Mouse (Mus musculus) neural tube, embryonic 11.5 days (tissue): Measurements from ENCODE around the gene Camk2d. TPM values are rescaled to one million over a fixed set of nuclear protein-coding genes. Genes with fewer than 3 reads are reported as not detected.
A peak's percentile ranks its signal among the peaks of the same experiment; 100 is the strongest.

ENCODE experiments used
- ATAC-seq: fragments of 200-750 bp; cut with Nextera tagmentation; 2 replicates; pipeline ENCODE4 v1.8.0; 2017; ENCODE audit warnings: moderate number of reproducible peaks, mild to moderate bottlenecking, moderate TSS enrichment, moderate library complexity; ENCODE audit not compliant: insufficient read depth, low FRiP score, low TSS enrichment
- DNase-seq: peaks from one replicate; pipeline ENCODE4 v3.0.0-alpha.2; 2015; ENCODE audit warnings: low spot score
- H3K27ac ChIP-seq: fragments of 300-500 bp; sonication (generic); 2 replicates; pipeline ENCODE4 v1.5.1; 2014; ENCODE audit warnings: low read depth, mild to moderate bottlenecking, low read length
- H3K27me3 ChIP-seq: fragments of 300-500 bp; sonication (generic); 2 replicates; pipeline ENCODE4 v1.6.1; 2014; ENCODE audit warnings: mild to moderate bottlenecking, low read length, mixed read lengths; ENCODE audit not compliant: control insufficient read depth, insufficient read depth
- H3K36me3 ChIP-seq: fragments of 300-500 bp; sonication (generic); 2 replicates; pipeline ENCODE4 v1.6.1; 2014; ENCODE audit warnings: mild to moderate bottlenecking, low read length, moderate library complexity, mixed read lengths; ENCODE audit not compliant: control insufficient read depth, insufficient read depth
- H3K4me1 ChIP-seq: fragments of 300-500 bp; sonication (generic); 2 replicates; pipeline ENCODE4 v1.6.1; 2014; ENCODE audit warnings: low read length, mixed read lengths; ENCODE audit not compliant: control insufficient read depth, insufficient read depth
- H3K4me2 ChIP-seq: fragments of 300-500 bp; sonication (generic); 2 replicates; pipeline ENCODE4 v1.6.1; 2014; ENCODE audit warnings: low read depth, mild to moderate bottlenecking, moderate library complexity
- H3K4me3 ChIP-seq: fragments of 300-500 bp; sonication (generic); 2 replicates; pipeline ENCODE4 v1.5.1; 2014; ENCODE audit warnings: low read depth, low read length
- H3K9ac ChIP-seq: fragments of 300-500 bp; sonication (generic); 2 replicates; pipeline ENCODE4 v1.6.1; 2014; ENCODE audit warnings: mild to moderate bottlenecking, low read length
- H3K9me3 ChIP-seq: fragments of 300-500 bp; sonication (generic); 2 replicates; pipeline ENCODE4 v1.6.1; 2016; ENCODE audit warnings: low read length; ENCODE audit not compliant: control insufficient read depth
- WGBS: fragments of 180-500 bp; shearing (Covaris S2); extraction: QIAGEN DNeasy Blood & Tissue Kit; methylation state at CpG from one replicate; pipeline ENCODE4 v1.1.7; 2014; 5-methylcytosine and 5-hydroxymethylcytosine counted together
- polyA plus RNA-seq: library from polyadenylated mRNA; unstranded; fragments of >200 nt; fragmentation: Nextera tagmentation; extraction: Ambion mirVana; gene quantifications from 2 replicates; pipeline ENCODE4 v1.2.1, GENCODE M21; 2014

The Camk2d gene
- polyA plus RNA-seq, 1 experiment from 2014 or later: 21.4 TPM

- DNase-seq (no peak), ATAC-seq (no peak)
- no peaks in the 10 kb centered on the region for H3K9me3 ChIP-seq
- no peak overlapping the region for H3K4me2 ChIP-seq
- no peaks in the 10 kb centered on the region for H3K4me1 ChIP-seq
- no peaks in the 10 kb centered on the region for H3K27me3 ChIP-seq
- H3K36me3 ChIP-seq: no peaks in the 10 kb centered on the region
- no peak overlapping the region for H3K9ac ChIP-seq
- H3K4me3 ChIP-seq: no peak overlapping the region
- no peak overlapping the region for H3K27ac ChIP-seq
These were observed 264.3 kb downstream of the Camk2d start for GRCm38 (mm10) chr3:126860442-126860841.

GRCm38 (mm10) chr3:126869561-126869960, 273.5 kb downstream of the Camk2d start:
- Histone ChIP-seq H3K4me1 (no peaks in the 10 kb centered on the region), H3K9me3 (no peaks in the 10 kb centered on the region), H3K4me2 (no peak overlapping the region), H3K27ac (no peak overlapping the region), H3K4me3 (no peak overlapping the region), H3K9ac (no peak overlapping the region), H3K27me3 (no peaks in the 10 kb centered on the region), H3K36me3 (no peaks in the 10 kb centered on the region)
- no peak for ATAC-seq
- DNase-seq: no peak
- WGBS: 80% methylated on average over 3 of the region's 3 CpGs

GRCm38 (mm10) chr3:126870688-126871087, 274.6 kb downstream of the Camk2d start:
- 90% methylated on average over 1 of the region's 1 CpGs for WGBS
- ATAC-seq (no peak), DNase-seq (no peak)
- Histone ChIP-seq H3K27ac (no peak overlapping the region), H3K36me3 (no peaks in the 10 kb centered on the region), H3K9me3 (no peaks in the 10 kb centered on the region), H3K9ac (no peak overlapping the region), H3K4me2 (no peak overlapping the region), H3K4me1 (no peaks in the 10 kb centered on the region), H3K4me3 (no peak overlapping the region), H3K27me3 (no peaks in the 10 kb centered on the region)

GRCm38 (mm10) chr3:126878233-126878632, 282.1 kb downstream of the Camk2d start:
- ATAC-seq (no peak), DNase-seq (no peak)
- Histone ChIP-seq H3K4me2 (no peak overlapping the region), H3K36me3 (no peaks in the 10 kb centered on the region), H3K9ac (no peak overlapping the region), H3K4me3 (no peak overlapping the region), H3K27ac (no peak overlapping the region), H3K9me3 (no peaks in the 10 kb centered on the region), H3K27me3 (no peaks in the 10 kb centered on the region), H3K4me1 (no peaks in the 10 kb centered on the region)
- 54% methylated on average over 1 of the region's 1 CpGs for WGBS

- WGBS: 69% methylated on average over 4 of the region's 4 CpGs
- Histone ChIP-seq H3K9ac (no peak overlapping the region), H3K4me1 (no peaks in the 10 kb centered on the region), H3K36me3 (no peaks in the 10 kb centered on the region), H3K9me3 (no peaks in the 10 kb centered on the region), H3K4me3 (no peak overlapping the region), H3K27ac (no peak overlapping the region), H3K4me2 (no peak overlapping the region), H3K27me3 (no peaks in the 10 kb centered on the region)
- DNase-seq (no peak), ATAC-seq (no peak)
These were observed 290.0 kb downstream of the Camk2d start for GRCm38 (mm10) chr3:126886090-126886489.

- Histone ChIP-seq H3K4me3 (no peak overlapping the region), H3K9me3 (no peaks in the 10 kb centered on the region), H3K27me3 (no peaks in the 10 kb centered on the region), H3K36me3 (no peaks in the 10 kb centered on the region), H3K4me2 (no peak overlapping the region), H3K27ac (no peak overlapping the region), H3K9ac (no peak overlapping the region), H3K4me1 (no peaks in the 10 kb centered on the region)
- 43% methylated on average over 4 of the region's 4 CpGs for WGBS
- DNase-seq (no peak), ATAC-seq (peak; percentile 43; the same call in 1 of the 2 replicates)
These were observed 290.5 kb downstream of the Camk2d start for GRCm38 (mm10) chr3:126886644-126887043.

Other genes with a start within 250 kb of the Camk2d start
- gene Arsj, start 232.6 kb upstream of the Camk2d start, polyA plus RNA-seq: 0.09 and 0.20 TPM in 2 replicates